Mouse (Mus musculus): Measurements from ENCODE around the gene Baz1b. TPM values are rescaled to one million over a fixed set of nuclear protein-coding genes. Genes with fewer than 3 reads are reported as not detected.

Gene Baz1b
- polyA plus RNA-seq, 1 experiment from 2014 or later: 20.5 TPM

GRCm38 (mm10) chr5:135270361-135270760 is 83.3 kb downstream of the Baz1b start:
- 89% methylated on average over 4 of the region's 4 CpGs for WGBS
- no peaks in the 10 kb centered on the region for H3K9me3 ChIP-seq (ENCODE audit: control insufficient read depth, low read length)
- H3K27me3 ChIP-seq (replicated peaks; ENCODE audit: control insufficient read depth, insufficient read depth, low read length): no peaks in the 10 kb centered on the region
- H3K9ac ChIP-seq (ENCODE audit: low read depth, low read length): no peak overlapping the region
- H3K27ac ChIP-seq (ENCODE audit: low read depth, low read length): no peak overlapping the region
- ATAC-seq: no peak
- no peak overlapping the region for H3K4me3 ChIP-seq (ENCODE audit: low read length)
- H3K4me2 ChIP-seq (ENCODE audit: low read length): no peak overlapping the region
- no peaks in the 10 kb centered on the region for H3K36me3 ChIP-seq (ENCODE audit: control insufficient read depth, insufficient read depth, low read length)
- H3K4me1 ChIP-seq (ENCODE audit: control insufficient read depth, insufficient read depth, low read depth, low read length): peaks cover 8% of the 10 kb centered on the region

- peak; percentile 88 for ATAC-seq
- Histone ChIP-seq H3K27ac (ENCODE audit: low read depth, low read length) (peak overlapping the region; percentile 64), H3K36me3 (ENCODE audit: control insufficient read depth, insufficient read depth, low read length) (no peaks in the 10 kb centered on the region), H3K4me1 (ENCODE audit: control insufficient read depth, insufficient read depth, low read depth, low read length) (peaks cover 16% of the 10 kb centered on the region), H3K4me3 (ENCODE audit: low read length) (no peak overlapping the region), H3K4me2 (ENCODE audit: low read length) (no peak overlapping the region), H3K9ac (ENCODE audit: low read depth, low read length) (no peak overlapping the region), H3K27me3 (replicated peaks; ENCODE audit: control insufficient read depth, insufficient read depth, low read length) (peaks cover 6% of the 10 kb centered on the region; the same call in 1 of the 2 replicates), H3K9me3 (ENCODE audit: control insufficient read depth, low read length) (no peaks in the 10 kb centered on the region)
- 38% methylated on average over 12 of the region's 12 CpGs for WGBS
These were observed 84.6 kb downstream of the Baz1b start for GRCm38 (mm10) chr5:135271563-135272165.

GRCm38 (mm10) chr5:135274663-135275396 is 87.8 kb downstream of the Baz1b start:
- 13% methylated on average over 15 of the region's 15 CpGs for WGBS
- no peaks in the 10 kb centered on the region for H3K36me3 ChIP-seq (ENCODE audit: control insufficient read depth, insufficient read depth, low read length)
- H3K9ac ChIP-seq (ENCODE audit: low read depth, low read length): peak overlapping the region; percentile 43
- no peak overlapping the region for H3K4me3 ChIP-seq (ENCODE audit: low read length)
- no peaks in the 10 kb centered on the region for H3K9me3 ChIP-seq (ENCODE audit: control insufficient read depth, low read length)
- H3K27ac ChIP-seq (ENCODE audit: low read depth, low read length): peak overlapping the region; percentile 74
- peaks cover 16% of the 10 kb centered on the region for H3K4me1 ChIP-seq (ENCODE audit: control insufficient read depth, insufficient read depth, low read depth, low read length)
- peak; percentile 64 for ATAC-seq
- H3K4me2 ChIP-seq (ENCODE audit: low read length): peak overlapping the region; percentile 31
- H3K27me3 ChIP-seq (replicated peaks; ENCODE audit: control insufficient read depth, insufficient read depth, low read length): peaks cover 6% of the 10 kb centered on the region; the same call in 1 of the 2 replicates

GRCm38 (mm10) chr5:135276597-135276996 is 89.5 kb downstream of the Baz1b start:
- Histone ChIP-seq H3K27me3 (replicated peaks; ENCODE audit: control insufficient read depth, insufficient read depth, low read length) (peaks cover 6% of the 10 kb centered on the region; the same call in 1 of the 2 replicates), H3K36me3 (ENCODE audit: control insufficient read depth, insufficient read depth, low read length) (no peaks in the 10 kb centered on the region), H3K4me3 (ENCODE audit: low read length) (peak overlapping the region; percentile 24; the same call in 1 of the 2 replicates), H3K4me2 (ENCODE audit: low read length) (peak overlapping the region; percentile 43), H3K9ac (ENCODE audit: low read depth, low read length) (no peak overlapping the region; the same call in 1 of the 2 replicates), H3K27ac (ENCODE audit: low read depth, low read length) (no peak overlapping the region), H3K4me1 (ENCODE audit: control insufficient read depth, insufficient read depth, low read depth, low read length) (peaks cover 16% of the 10 kb centered on the region), H3K9me3 (ENCODE audit: control insufficient read depth, low read length) (no peaks in the 10 kb centered on the region)
- WGBS: 6% methylated on average over 36 of the region's 36 CpGs
- no peak for ATAC-seq

- Histone ChIP-seq H3K4me3 (ENCODE audit: low read length) (no peak overlapping the region), H3K4me2 (ENCODE audit: low read length) (no peak overlapping the region), H3K36me3 (ENCODE audit: control insufficient read depth, insufficient read depth, low read length) (no peaks in the 10 kb centered on the region), H3K27ac (ENCODE audit: low read depth, low read length) (no peak overlapping the region), H3K4me1 (ENCODE audit: control insufficient read depth, insufficient read depth, low read depth, low read length) (peaks cover 9% of the 10 kb centered on the region), H3K9me3 (ENCODE audit: control insufficient read depth, low read length) (no peaks in the 10 kb centered on the region), H3K27me3 (replicated peaks; ENCODE audit: control insufficient read depth, insufficient read depth, low read length) (peaks cover 6% of the 10 kb centered on the region; the same call in 1 of the 2 replicates), H3K9ac (ENCODE audit: low read depth, low read length) (no peak overlapping the region)
- 72% methylated on average over 9 of the region's 9 CpGs for WGBS
- ATAC-seq: no peak
These were observed 93.2 kb downstream of the Baz1b start for GRCm38 (mm10) chr5:135280226-135280625.

GRCm38 (mm10) chr5:135285211-135285610 is 98.1 kb downstream of the Baz1b start:
- Histone ChIP-seq H3K9ac (ENCODE audit: low read depth, low read length) (no peak overlapping the region), H3K36me3 (ENCODE audit: control insufficient read depth, insufficient read depth, low read length) (no peaks in the 10 kb centered on the region), H3K4me3 (ENCODE audit: low read length) (no peak overlapping the region), H3K27ac (ENCODE audit: low read depth, low read length) (no peak overlapping the region), H3K4me2 (ENCODE audit: low read length) (no peak overlapping the region), H3K27me3 (replicated peaks; ENCODE audit: control insufficient read depth, insufficient read depth, low read length) (no peaks in the 10 kb centered on the region), H3K4me1 (ENCODE audit: control insufficient read depth, insufficient read depth, low read depth, low read length) (no peaks in the 10 kb centered on the region), H3K9me3 (ENCODE audit: control insufficient read depth, low read length) (no peaks in the 10 kb centered on the region)
- WGBS: 66% methylated on average over 3 of the region's 3 CpGs
- ATAC-seq: no peak

- Histone ChIP-seq H3K9me3 (ENCODE audit: control insufficient read depth, low read length) (no peaks in the 10 kb centered on the region), H3K4me3 (ENCODE audit: low read length) (no peak overlapping the region), H3K4me1 (ENCODE audit: control insufficient read depth, insufficient read depth, low read depth, low read length) (no peaks in the 10 kb centered on the region), H3K36me3 (ENCODE audit: control insufficient read depth, insufficient read depth, low read length) (no peaks in the 10 kb centered on the region), H3K27ac (ENCODE audit: low read depth, low read length) (no peak overlapping the region), H3K27me3 (replicated peaks; ENCODE audit: control insufficient read depth, insufficient read depth, low read length) (no peaks in the 10 kb centered on the region), H3K9ac (ENCODE audit: low read depth, low read length) (no peak overlapping the region), H3K4me2 (ENCODE audit: low read length) (no peak overlapping the region)
- under 1% methylated on average over 6 of the region's 6 CpGs for WGBS
- peak; percentile 74 for ATAC-seq
These were observed 99.1 kb downstream of the Baz1b start for GRCm38 (mm10) chr5:135286185-135286584.

GRCm38 (mm10) chr5:135286926-135287325 is 99.9 kb downstream of the Baz1b start:
- Histone ChIP-seq H3K27ac (ENCODE audit: low read depth, low read length) (no peak overlapping the region), H3K36me3 (ENCODE audit: control insufficient read depth, insufficient read depth, low read length) (no peaks in the 10 kb centered on the region), H3K4me1 (ENCODE audit: control insufficient read depth, insufficient read depth, low read depth, low read length) (no peaks in the 10 kb centered on the region), H3K9ac (ENCODE audit: low read depth, low read length) (no peak overlapping the region), H3K27me3 (replicated peaks; ENCODE audit: control insufficient read depth, insufficient read depth, low read length) (no peaks in the 10 kb centered on the region), H3K9me3 (ENCODE audit: control insufficient read depth, low read length) (no peaks in the 10 kb centered on the region), H3K4me3 (ENCODE audit: low read length) (no peak overlapping the region), H3K4me2 (ENCODE audit: low read length) (no peak overlapping the region)
- no peak for ATAC-seq
- WGBS: 90% methylated on average over 5 of the region's 5 CpGs

- Histone ChIP-seq H3K4me2 (ENCODE audit: low read length) (no peak overlapping the region), H3K9ac (ENCODE audit: low read depth, low read length) (no peak overlapping the region), H3K27ac (ENCODE audit: low read depth, low read length) (no peak overlapping the region), H3K36me3 (ENCODE audit: control insufficient read depth, insufficient read depth, low read length) (no peaks in the 10 kb centered on the region), H3K9me3 (ENCODE audit: control insufficient read depth, low read length) (no peaks in the 10 kb centered on the region), H3K27me3 (replicated peaks; ENCODE audit: control insufficient read depth, insufficient read depth, low read length) (no peaks in the 10 kb centered on the region), H3K4me1 (ENCODE audit: control insufficient read depth, insufficient read depth, low read depth, low read length) (no peaks in the 10 kb centered on the region), H3K4me3 (ENCODE audit: low read length) (no peak overlapping the region)
- WGBS: 85% methylated on average over 6 of the region's 6 CpGs
- ATAC-seq: no peak
These were observed 103.6 kb downstream of the Baz1b start for GRCm38 (mm10) chr5:135290703-135291102.

Measured in hindbrain, embryonic 16.5 days (tissue).